Mouse (Mus musculus): ENCODE measurements around the gene Ndufaf3. TPM values are rescaled to one million over a fixed set of nuclear protein-coding genes. Genes with fewer than 3 reads are reported as not detected.
A peak's percentile ranks its signal among the peaks of the same experiment; 100 is the strongest.

The Ndufaf3 gene
- polyA plus RNA-seq, 1 experiment from 2014 or later: 65.9 TPM

- no peaks in the 10 kb centered on the region for H3K9me3 ChIP-seq (replicated peaks; ENCODE audit: control insufficient read depth, low read length)
- no peaks in the 10 kb centered on the region for H3K4me1 ChIP-seq (ENCODE audit: control insufficient read depth, insufficient read depth, low read length)
- H3K4me2 ChIP-seq (ENCODE audit: low read depth, low read length): no peak overlapping the region
- peaks cover 74% of the 10 kb centered on the region for H3K36me3 ChIP-seq (ENCODE audit: control insufficient read depth, insufficient read depth)
- no peaks in the 10 kb centered on the region for H3K27me3 ChIP-seq (ENCODE audit: control insufficient read depth, insufficient read depth, low read length)
- H3K27ac ChIP-seq (ENCODE audit: low read length): no peak overlapping the region
- H3K4me3 ChIP-seq (ENCODE audit: low read length): no peak overlapping the region
- no peak overlapping the region for H3K9ac ChIP-seq (ENCODE audit: low read length)
- ATAC-seq (replicated peaks; ENCODE audit: extremely low read depth, insufficient read depth, low FRiP score): no peak
These were observed 26.4 kb downstream of the Ndufaf3 start for GRCm38 (mm10) chr9:108540846-108541245.

GRCm38 (mm10) chr9:108531496-108531895 lies 35.7 kb downstream of the Ndufaf3 start:
- Histone ChIP-seq H3K4me3 (ENCODE audit: low read length) (no peak overlapping the region), H3K36me3 (ENCODE audit: control insufficient read depth, insufficient read depth) (peaks cover 56% of the 10 kb centered on the region), H3K27me3 (ENCODE audit: control insufficient read depth, insufficient read depth, low read length) (no peaks in the 10 kb centered on the region), H3K9ac (ENCODE audit: low read length) (no peak overlapping the region), H3K4me2 (ENCODE audit: low read depth, low read length) (no peak overlapping the region), H3K27ac (ENCODE audit: low read length) (no peak overlapping the region), H3K4me1 (ENCODE audit: control insufficient read depth, insufficient read depth, low read length) (no peaks in the 10 kb centered on the region), H3K9me3 (replicated peaks; ENCODE audit: control insufficient read depth, low read length) (no peaks in the 10 kb centered on the region)
- ATAC-seq (replicated peaks; ENCODE audit: extremely low read depth, insufficient read depth, low FRiP score): no peak
- WGBS: 91% methylated on average over 1 of the region's 1 CpGs

- Histone ChIP-seq H3K27ac (ENCODE audit: low read length) (no peak overlapping the region), H3K4me1 (ENCODE audit: control insufficient read depth, insufficient read depth, low read length) (no peaks in the 10 kb centered on the region), H3K4me2 (ENCODE audit: low read depth, low read length) (no peak overlapping the region), H3K36me3 (ENCODE audit: control insufficient read depth, insufficient read depth) (peaks cover 52% of the 10 kb centered on the region), H3K27me3 (ENCODE audit: control insufficient read depth, insufficient read depth, low read length) (no peaks in the 10 kb centered on the region), H3K9ac (ENCODE audit: low read length) (no peak overlapping the region), H3K9me3 (replicated peaks; ENCODE audit: control insufficient read depth, low read length) (no peaks in the 10 kb centered on the region), H3K4me3 (ENCODE audit: low read length) (no peak overlapping the region)
- WGBS: 94% methylated on average over 1 of the region's 1 CpGs
- no peak for ATAC-seq (replicated peaks; ENCODE audit: extremely low read depth, insufficient read depth, low FRiP score)
These were observed 36.3 kb downstream of the Ndufaf3 start for GRCm38 (mm10) chr9:108530954-108531353.

GRCm38 (mm10) chr9:108525400-108525799 lies 41.8 kb downstream of the Ndufaf3 start:
- Histone ChIP-seq H3K4me1 (ENCODE audit: control insufficient read depth, insufficient read depth, low read length) (0 out of 2 replicates have a peak, but pooled peaks cover 3% of the 10 kb centered on the region), H3K4me2 (ENCODE audit: low read depth, low read length) (no peak overlapping the region), H3K27me3 (ENCODE audit: control insufficient read depth, insufficient read depth, low read length) (no peaks in the 10 kb centered on the region), H3K9ac (ENCODE audit: low read length) (no peak overlapping the region), H3K9me3 (replicated peaks; ENCODE audit: control insufficient read depth, low read length) (no peaks in the 10 kb centered on the region), H3K4me3 (ENCODE audit: low read length) (no peak overlapping the region), H3K36me3 (ENCODE audit: control insufficient read depth, insufficient read depth) (peaks cover 21% of the 10 kb centered on the region), H3K27ac (ENCODE audit: low read length) (no peak overlapping the region)
- no peak for ATAC-seq (replicated peaks; ENCODE audit: extremely low read depth, insufficient read depth, low FRiP score)
- WGBS: 73% methylated on average over 3 of the region's 3 CpGs

- Histone ChIP-seq H3K4me2 (ENCODE audit: low read depth, low read length) (no peak overlapping the region), H3K27me3 (ENCODE audit: control insufficient read depth, insufficient read depth, low read length) (no peaks in the 10 kb centered on the region), H3K9me3 (replicated peaks; ENCODE audit: control insufficient read depth, low read length) (no peaks in the 10 kb centered on the region), H3K4me1 (ENCODE audit: control insufficient read depth, insufficient read depth, low read length) (peaks cover 16% of the 10 kb centered on the region), H3K4me3 (ENCODE audit: low read length) (no peak overlapping the region), H3K36me3 (ENCODE audit: control insufficient read depth, insufficient read depth) (peaks cover 8% of the 10 kb centered on the region), H3K27ac (ENCODE audit: low read length) (no peak overlapping the region), H3K9ac (ENCODE audit: low read length) (no peak overlapping the region)
- 93% methylated on average over 4 of the region's 4 CpGs for WGBS
- no peak for ATAC-seq (replicated peaks; ENCODE audit: extremely low read depth, insufficient read depth, low FRiP score)
These were observed 43.9 kb downstream of the Ndufaf3 start for GRCm38 (mm10) chr9:108523341-108523740.

- ATAC-seq (replicated peaks; ENCODE audit: extremely low read depth, insufficient read depth, low FRiP score): no peak
- H3K27me3 ChIP-seq (ENCODE audit: control insufficient read depth, insufficient read depth, low read length): no peaks in the 10 kb centered on the region
These were observed 45.6 kb downstream of the Ndufaf3 start for GRCm38 (mm10) chr9:108521604-108522003.

GRCm38 (mm10) chr9:108517931-108518332 lies 49.3 kb downstream of the Ndufaf3 start:
- Histone ChIP-seq H3K4me1 (ENCODE audit: control insufficient read depth, insufficient read depth, low read length) (peaks cover 22% of the 10 kb centered on the region), H3K27ac (ENCODE audit: low read length) (peak overlapping the region; percentile 100), H3K4me2 (ENCODE audit: low read depth, low read length) (peak overlapping the region; percentile 80), H3K36me3 (ENCODE audit: control insufficient read depth, insufficient read depth) (peaks cover 22% of the 10 kb centered on the region), H3K9ac (ENCODE audit: low read length) (peak overlapping the region; percentile 98), H3K9me3 (replicated peaks; ENCODE audit: control insufficient read depth, low read length) (no peaks in the 10 kb centered on the region), H3K27me3 (ENCODE audit: control insufficient read depth, insufficient read depth, low read length) (no peaks in the 10 kb centered on the region), H3K4me3 (ENCODE audit: low read length) (peak overlapping the region; percentile 76)
- WGBS: 0% methylated on average over 13 of the region's 13 CpGs
- ATAC-seq (replicated peaks; ENCODE audit: extremely low read depth, insufficient read depth, low FRiP score): 0 out of 2 replicates have a peak, but pooled peaks have one; percentile 7

More at GRCm38 (mm10) chr9:108521604-108522003, 45.6 kb downstream of the Ndufaf3 start:
- 77% methylated on average over 2 of the region's 2 CpGs for WGBS
- Histone ChIP-seq H3K4me1 (ENCODE audit: control insufficient read depth, insufficient read depth, low read length) (peaks cover 16% of the 10 kb centered on the region), H3K9me3 (replicated peaks; ENCODE audit: control insufficient read depth, low read length) (no peaks in the 10 kb centered on the region), H3K27ac (ENCODE audit: low read length) (peak overlapping the region; percentile 4; the same call in 1 of the 2 replicates), H3K4me3 (ENCODE audit: low read length) (no peak overlapping the region), H3K36me3 (ENCODE audit: control insufficient read depth, insufficient read depth) (peaks cover 8% of the 10 kb centered on the region), H3K4me2 (ENCODE audit: low read depth, low read length) (no peak overlapping the region), H3K9ac (ENCODE audit: low read length) (no peak overlapping the region)

GRCm38 (mm10) chr9:108517253-108517930 lies 49.8 kb downstream of the Ndufaf3 start:
- peak; percentile 67 for ATAC-seq (replicated peaks; ENCODE audit: extremely low read depth, insufficient read depth, low FRiP score)
- peaks cover 27% of the 10 kb centered on the region for H3K36me3 ChIP-seq (ENCODE audit: control insufficient read depth, insufficient read depth)
- peaks cover 22% of the 10 kb centered on the region for H3K4me1 ChIP-seq (ENCODE audit: control insufficient read depth, insufficient read depth, low read length)
- H3K27ac ChIP-seq (ENCODE audit: low read length): peak overlapping the region; percentile 100
- peak overlapping the region; percentile 80 for H3K4me2 ChIP-seq (ENCODE audit: low read depth, low read length)
- WGBS: under 1% methylated on average over 80 of the region's 95 CpGs
- peak overlapping the region; percentile 76 for H3K4me3 ChIP-seq (ENCODE audit: low read length)
- H3K27me3 ChIP-seq (ENCODE audit: control insufficient read depth, insufficient read depth, low read length): no peaks in the 10 kb centered on the region
- no peaks in the 10 kb centered on the region for H3K9me3 ChIP-seq (replicated peaks; ENCODE audit: control insufficient read depth, low read length)
- peak overlapping the region; percentile 98 for H3K9ac ChIP-seq (ENCODE audit: low read length)

GRCm38 (mm10) chr9:108516380-108517251 lies 50.6 kb downstream of the Ndufaf3 start, which contains the start of gene Qrich1:
Gene Qrich1, plus strand, starts transcription at chr9:108516806.
- peak within 1 kb of the TSS; percentile 100 for H3K27ac ChIP-seq (ENCODE audit: low read length)
- WGBS: under 1% methylated on average over 54 of the region's 55 CpGs
- peaks cover 35% of the 10 kb centered on the region for H3K36me3 ChIP-seq (ENCODE audit: control insufficient read depth, insufficient read depth)
- peak; percentile 94 for ATAC-seq (replicated peaks; ENCODE audit: extremely low read depth, insufficient read depth, low FRiP score)
- peaks cover 21% of the 10 kb centered on the region for H3K4me1 ChIP-seq (ENCODE audit: control insufficient read depth, insufficient read depth, low read length)
- peak within 1 kb of the TSS; percentile 98 for H3K9ac ChIP-seq (ENCODE audit: low read length)
- peak within 1 kb of the TSS; percentile 76 for H3K4me3 ChIP-seq (ENCODE audit: low read length)
- no peaks in the 10 kb centered on the region for H3K9me3 ChIP-seq (replicated peaks; ENCODE audit: control insufficient read depth, low read length)
- H3K27me3 ChIP-seq (ENCODE audit: control insufficient read depth, insufficient read depth, low read length): no peaks in the 10 kb centered on the region
- H3K4me2 ChIP-seq (ENCODE audit: low read depth, low read length): peak within 1 kb of the TSS; percentile 89
